Mouse (Mus musculus): Measurements from ENCODE around the gene Baiap2l1. TPM values are rescaled to one million over a fixed set of nuclear protein-coding genes. Genes with fewer than 3 reads are reported as not detected.

Baiap2l1 gene
- 6.9 and 8.0 TPM in 2 replicates for polyA plus RNA-seq (2015; fragmentation: Nextera tagmentation; extraction: Ambion mirVana)

- peaks cover 36% of the 10 kb centered on the region for H3K27me3 ChIP-seq
- peak within 1 kb of the TSS; percentile 54 for H3K4me3 ChIP-seq (replicated peaks)
- ATAC-seq (ENCODE audit: insufficient read depth) = peak; percentile 92
- H3K27ac ChIP-seq (replicated peaks) = peak within 1 kb of the TSS; percentile 45
- peak within 1 kb of the TSS; percentile 66 for H3K4me2 ChIP-seq
- H3K4me1 ChIP-seq (replicated peaks) = peaks cover 17% of the 10 kb centered on the region
- WGBS (ENCODE audit: insufficient replicate concordance) = 1% methylated on average over 60 of the region's 60 CpGs
- no peaks in the 10 kb centered on the region for H3K9me3 ChIP-seq (replicated peaks)
- H3K9ac ChIP-seq = peak within 1 kb of the TSS; percentile 43
- H3K36me3 ChIP-seq (replicated peaks) = no peaks in the 10 kb centered on the region
Observed at GRCm38 (mm10) chr5:144357881-144358591, at the start of gene Baiap2l1. Gene Baiap2l1 (minus strand): TSS chr5:144358112.

GRCm38 (mm10) chr5:144406256-144406655 is 48.3 kb upstream of the Baiap2l1 start:
- Histone ChIP-seq H3K4me3 (replicated peaks) (no peak overlapping the region), H3K9me3 (replicated peaks) (no peaks in the 10 kb centered on the region), H3K27me3 (no peaks in the 10 kb centered on the region), H3K4me2 (no peak overlapping the region), H3K9ac (no peak overlapping the region), H3K27ac (replicated peaks) (no peak overlapping the region), H3K36me3 (replicated peaks) (no peaks in the 10 kb centered on the region), H3K4me1 (replicated peaks) (no peaks in the 10 kb centered on the region)
- ATAC-seq (ENCODE audit: insufficient read depth) = no peak
- 75% methylated on average over 11 of the region's 11 CpGs for WGBS (ENCODE audit: insufficient replicate concordance)

DNA sequence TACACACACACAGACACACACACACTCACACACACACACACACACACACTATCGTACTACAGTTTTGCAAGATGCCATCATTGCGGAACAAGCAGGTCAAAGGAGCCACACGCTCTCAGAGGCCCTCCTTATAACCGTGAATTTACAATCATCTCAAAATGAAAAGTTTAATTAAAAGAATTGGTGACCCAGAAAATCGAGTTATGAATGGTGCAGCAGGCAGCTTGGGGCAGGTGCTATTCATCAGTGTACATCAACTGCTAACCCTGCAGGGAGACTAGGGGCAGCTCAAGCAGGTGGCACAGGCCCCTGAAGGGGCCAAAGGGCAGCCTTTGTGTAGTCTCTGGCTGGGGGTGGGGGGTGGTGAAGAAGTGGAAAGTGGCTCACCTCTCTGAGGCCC is 42.9 kb upstream of the Baiap2l1 start:
- no peaks in the 10 kb centered on the region for H3K4me1 ChIP-seq (replicated peaks)
- no peak overlapping the region for H3K27ac ChIP-seq (replicated peaks)
- no peaks in the 10 kb centered on the region for H3K36me3 ChIP-seq (replicated peaks)
- 62% methylated on average over 5 of the region's 5 CpGs for WGBS (ENCODE audit: insufficient replicate concordance)
- ATAC-seq (ENCODE audit: insufficient read depth) = no peak
- no peaks in the 10 kb centered on the region for H3K27me3 ChIP-seq
- H3K4me3 ChIP-seq (replicated peaks) = no peak overlapping the region
- no peak overlapping the region for H3K9ac ChIP-seq
- no peaks in the 10 kb centered on the region for H3K9me3 ChIP-seq (replicated peaks)
- no peak overlapping the region for H3K4me2 ChIP-seq

DNA sequence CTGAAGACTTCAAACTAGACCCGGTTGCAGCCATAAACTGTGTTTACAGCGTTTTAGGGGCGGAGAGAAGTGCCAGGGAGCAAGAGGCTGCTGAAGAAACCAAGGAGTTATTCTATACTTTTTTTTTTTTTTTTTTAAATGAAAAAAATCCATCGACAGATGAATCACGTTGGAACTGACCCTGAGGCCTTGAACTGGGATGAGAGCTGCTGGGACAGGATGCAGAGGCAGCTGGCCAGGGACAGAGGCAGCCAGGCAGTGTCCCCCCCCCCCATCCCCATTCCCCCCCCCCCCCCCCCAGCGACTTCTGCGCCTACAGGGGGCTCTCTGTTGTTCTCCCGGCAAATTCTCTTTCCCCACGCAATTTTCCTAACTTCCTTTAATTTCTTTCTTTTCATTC is 39.7 kb upstream of the Baiap2l1 start:
- no peaks in the 10 kb centered on the region for H3K36me3 ChIP-seq (replicated peaks)
- H3K4me1 ChIP-seq (replicated peaks) = no peaks in the 10 kb centered on the region
- no peak overlapping the region for H3K4me3 ChIP-seq (replicated peaks)
- H3K9me3 ChIP-seq (replicated peaks) = no peaks in the 10 kb centered on the region
- H3K27me3 ChIP-seq = no peaks in the 10 kb centered on the region
- H3K4me2 ChIP-seq = no peak overlapping the region
- H3K9ac ChIP-seq = no peak overlapping the region
- H3K27ac ChIP-seq (replicated peaks) = no peak overlapping the region
- ATAC-seq (ENCODE audit: insufficient read depth) = no peak
- WGBS (ENCODE audit: insufficient replicate concordance) = 22% methylated on average over 7 of the region's 9 CpGs

DNA sequence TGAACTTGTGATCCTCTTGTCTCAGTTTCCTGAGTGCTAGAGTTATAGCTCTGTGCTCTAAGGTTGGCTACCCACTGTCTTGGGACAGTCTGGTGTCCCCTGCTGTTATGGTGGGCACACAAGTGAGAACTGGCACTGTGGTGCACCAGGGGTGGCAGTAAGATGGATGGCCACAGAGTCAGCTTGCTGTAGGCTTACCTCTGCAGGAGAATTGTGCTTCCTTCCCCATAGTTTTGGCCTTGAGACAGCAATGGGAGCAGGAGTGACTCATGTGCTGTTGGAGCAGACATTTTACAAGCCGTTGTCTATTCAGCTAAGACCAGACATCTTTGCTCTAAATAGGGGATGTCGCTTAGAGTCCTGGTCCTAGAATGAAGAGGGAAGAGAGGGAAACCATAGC is 36.2 kb upstream of the Baiap2l1 start:
- Histone ChIP-seq H3K4me1 (replicated peaks) (no peaks in the 10 kb centered on the region), H3K4me2 (no peak overlapping the region), H3K4me3 (replicated peaks) (no peak overlapping the region), H3K27ac (replicated peaks) (no peak overlapping the region), H3K9ac (no peak overlapping the region), H3K27me3 (no peaks in the 10 kb centered on the region), H3K36me3 (replicated peaks) (no peaks in the 10 kb centered on the region), H3K9me3 (replicated peaks) (no peaks in the 10 kb centered on the region)
- WGBS (ENCODE audit: insufficient replicate concordance) = 68% methylated on average over 2 of the region's 2 CpGs
- no peak for ATAC-seq (ENCODE audit: insufficient read depth)

- Histone ChIP-seq H3K4me1 (replicated peaks) (no peaks in the 10 kb centered on the region), H3K36me3 (replicated peaks) (no peaks in the 10 kb centered on the region), H3K27ac (replicated peaks) (no peak overlapping the region), H3K27me3 (no peaks in the 10 kb centered on the region), H3K4me3 (replicated peaks) (no peak overlapping the region), H3K9me3 (replicated peaks) (no peaks in the 10 kb centered on the region), H3K4me2 (no peak overlapping the region), H3K9ac (no peak overlapping the region)
- 11% methylated on average over 6 of the region's 6 CpGs for WGBS (ENCODE audit: insufficient replicate concordance)
- ATAC-seq (ENCODE audit: insufficient read depth) = no peak
Observed at GRCm38 (mm10) chr5:144387851-144388250, 29.9 kb upstream of the Baiap2l1 start.

DNA sequence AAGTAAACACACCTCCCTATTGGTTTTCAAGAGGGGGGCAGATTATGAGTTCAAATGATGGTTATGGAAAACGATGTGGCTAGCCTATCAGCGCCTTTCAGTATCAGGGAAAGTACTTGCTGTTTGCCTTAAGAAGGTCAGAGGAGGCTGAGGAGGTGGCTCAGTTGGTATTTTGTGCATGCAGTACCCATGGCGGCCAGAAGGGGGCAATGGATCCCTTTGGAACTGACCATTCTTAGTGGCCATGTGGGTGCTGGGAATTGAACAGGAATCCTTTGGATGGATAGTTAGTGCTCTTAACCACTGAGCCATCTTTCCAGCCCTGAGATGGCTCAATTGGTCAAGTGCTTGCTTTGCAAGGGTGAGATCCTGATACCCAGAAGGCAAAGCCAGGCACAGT is 26.0 kb upstream of the Baiap2l1 start:
- Histone ChIP-seq H3K4me3 (replicated peaks) (no peak overlapping the region), H3K9ac (no peak overlapping the region), H3K36me3 (replicated peaks) (no peaks in the 10 kb centered on the region), H3K4me2 (no peak overlapping the region), H3K27ac (replicated peaks) (no peak overlapping the region), H3K9me3 (replicated peaks) (no peaks in the 10 kb centered on the region), H3K4me1 (replicated peaks) (no peaks in the 10 kb centered on the region), H3K27me3 (no peaks in the 10 kb centered on the region)
- no peak for ATAC-seq (ENCODE audit: insufficient read depth)
- WGBS (ENCODE audit: insufficient replicate concordance) = 49% methylated on average over 3 of the region's 3 CpGs

- no peaks in the 10 kb centered on the region for H3K4me1 ChIP-seq (replicated peaks)
- H3K9ac ChIP-seq = no peak overlapping the region
- no peak overlapping the region for H3K4me2 ChIP-seq
- no peaks in the 10 kb centered on the region for H3K9me3 ChIP-seq (replicated peaks)
- no peak for ATAC-seq (ENCODE audit: insufficient read depth)
- H3K27ac ChIP-seq (replicated peaks) = no peak overlapping the region
- H3K36me3 ChIP-seq (replicated peaks) = no peaks in the 10 kb centered on the region
- no peak overlapping the region for H3K4me3 ChIP-seq (replicated peaks)
- no peaks in the 10 kb centered on the region for H3K27me3 ChIP-seq
- 55% methylated on average over 3 of the region's 3 CpGs for WGBS (ENCODE audit: insufficient replicate concordance)
Observed at GRCm38 (mm10) chr5:144381782-144382181, 23.9 kb upstream of the Baiap2l1 start.

GRCm38 (mm10) chr5:144380689-144381088 is 22.8 kb upstream of the Baiap2l1 start:
- Histone ChIP-seq H3K27me3 (no peaks in the 10 kb centered on the region), H3K9ac (no peak overlapping the region), H3K27ac (replicated peaks) (no peak overlapping the region), H3K4me3 (replicated peaks) (no peak overlapping the region), H3K4me1 (replicated peaks) (no peaks in the 10 kb centered on the region), H3K9me3 (replicated peaks) (no peaks in the 10 kb centered on the region), H3K36me3 (replicated peaks) (no peaks in the 10 kb centered on the region), H3K4me2 (no peak overlapping the region)
- 67% methylated on average over 7 of the region's 7 CpGs for whole genome bisulfite sequencing (ENCODE audit: insufficient replicate concordance)
- no peak for ATAC-seq (ENCODE audit: insufficient read depth)

GRCm38 (mm10) chr5:144379431-144379830 is 21.5 kb upstream of the Baiap2l1 start:
- Histone ChIP-seq H3K4me2 (no peak overlapping the region), H3K27ac (replicated peaks) (no peak overlapping the region), H3K4me3 (replicated peaks) (no peak overlapping the region), H3K4me1 (replicated peaks) (no peaks in the 10 kb centered on the region), H3K9ac (no peak overlapping the region), H3K36me3 (replicated peaks) (no peaks in the 10 kb centered on the region), H3K27me3 (no peaks in the 10 kb centered on the region), H3K9me3 (replicated peaks) (no peaks in the 10 kb centered on the region)
- 64% methylated on average over 4 of the region's 4 CpGs for WGBS (ENCODE audit: insufficient replicate concordance)
- no peak for ATAC-seq (ENCODE audit: insufficient read depth)

- no peak for ATAC-seq (ENCODE audit: insufficient read depth)
Observed at GRCm38 (mm10) chr5:144372885-144373284, 15.0 kb upstream of the Baiap2l1 start.

DNA sequence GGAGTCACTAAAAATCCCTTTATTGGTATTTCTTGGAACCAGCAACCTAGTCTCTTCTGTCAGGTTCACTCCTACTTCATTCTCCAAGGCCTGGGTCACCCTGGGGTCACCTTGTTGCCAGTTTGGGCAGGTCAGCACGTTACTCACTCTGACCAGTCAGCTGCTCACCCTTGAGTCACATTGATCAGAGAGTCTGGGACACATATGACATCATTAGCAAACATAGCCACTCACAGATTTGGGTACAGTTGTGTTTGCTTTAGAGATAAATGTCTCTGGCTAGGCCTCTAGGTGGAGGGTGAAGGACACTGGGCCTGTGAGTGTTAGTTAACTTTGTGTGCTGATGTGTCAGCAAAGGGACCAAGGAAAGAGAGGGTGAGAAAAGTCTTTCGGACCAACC is 14.3 kb upstream of the Baiap2l1 start:
- no peaks in the 10 kb centered on the region for H3K9me3 ChIP-seq (replicated peaks)
- H3K4me3 ChIP-seq (replicated peaks) = no peak overlapping the region
- ATAC-seq (ENCODE audit: insufficient read depth) = peak; percentile 81
- H3K4me2 ChIP-seq = no peak overlapping the region
- no peaks in the 10 kb centered on the region for H3K36me3 ChIP-seq (replicated peaks)
- 35% methylated on average over 2 of the region's 2 CpGs for WGBS (ENCODE audit: insufficient replicate concordance)
- H3K4me1 ChIP-seq (replicated peaks) = peaks cover 8% of the 10 kb centered on the region; the same call in 1 of the 2 replicates
- no peak overlapping the region for H3K9ac ChIP-seq
- peak overlapping the region; percentile 66 for H3K27ac ChIP-seq (replicated peaks)
- no peaks in the 10 kb centered on the region for H3K27me3 ChIP-seq

More at GRCm38 (mm10) chr5:144372885-144373284, 15.0 kb upstream of the Baiap2l1 start:
- Histone ChIP-seq H3K36me3 (replicated peaks) (no peaks in the 10 kb centered on the region), H3K4me1 (replicated peaks) (peaks cover 8% of the 10 kb centered on the region; the same call in 1 of the 2 replicates), H3K27me3 (no peaks in the 10 kb centered on the region), H3K9me3 (replicated peaks) (no peaks in the 10 kb centered on the region), H3K9ac (no peak overlapping the region), H3K4me3 (replicated peaks) (no peak overlapping the region), H3K4me2 (no peak overlapping the region), H3K27ac (replicated peaks) (0 out of 2 replicates have a peak overlapping the region, but pooled peaks have one; percentile 66)
- WGBS (ENCODE audit: insufficient replicate concordance) = 55% methylated on average over 2 of the region's 2 CpGs
